ENCODE assay signal across 13 mouse cellular contexts in genomic region chr1:127555822-127556485, GRCm38 (mm10).
DNase-seq lines count a peak whose midpoint lies in the region; ATAC-seq lines count a peak whose summit lies in the region.
"Had no signal": no experiment of that assay in that cellular context is flagged by ENCODE, and none has a peak within 500 bp of the region (broad histone marks: within the 10 kb centered on the region; RNA-seq: fewer than 3 reads in every experiment).

No protein-coding gene starts in this region.

- peaks cover 7% of the 10 kb centered on the region; the same call in 1 of the 2 replicates for H3K9me3 ChIP-seq in forebrain, embryonic 10.5 days
- H3K9me3 ChIP-seq in hindbrain, embryonic 14.5 days (ENCODE audit: control insufficient read depth, low read length), result no peaks in the 10 kb centered on the region
- peaks cover 5% of the 10 kb centered on the region; the same call in 1 of the 2 replicates for H3K9me3 ChIP-seq in midbrain, embryonic 13.5 days
- H3K9me3 ChIP-seq: liver, embryonic 12.5 days had no signal

- 0 out of 2 replicates have a peak, but pooled peaks cover 3% of the 10 kb centered on the region for H3K36me3 ChIP-seq in forebrain, embryonic 10.5 days (replicated peaks)
- no peaks in the 10 kb centered on the region for H3K36me3 ChIP-seq in hindbrain, embryonic 14.5 days (replicated peaks; ENCODE audit: control insufficient read depth, insufficient read depth)
- 0 out of 2 replicates have a peak, but pooled peaks cover 2% of the 10 kb centered on the region for H3K36me3 ChIP-seq in midbrain, embryonic 13.5 days
- H3K36me3 ChIP-seq: liver, embryonic 12.5 days had no signal

- H3K4me1 ChIP-seq in forebrain, embryonic 10.5 days, result peaks cover 16% of the 10 kb centered on the region; the same call in 1 of the 2 replicates
- peaks cover 11% of the 10 kb centered on the region; the same call in 1 of the 2 replicates for H3K4me1 ChIP-seq in hindbrain, embryonic 14.5 days (replicated peaks; ENCODE audit: control insufficient read depth, insufficient read depth, low read length)
- peaks cover 16% of the 10 kb centered on the region for H3K4me1 ChIP-seq in midbrain, embryonic 13.5 days (replicated peaks)
- H3K4me1 ChIP-seq: liver, embryonic 12.5 days had no signal

- H3K4me2 ChIP-seq in hindbrain, embryonic 14.5 days (replicated peaks), result no peak overlapping the region
- H3K4me2 ChIP-seq in midbrain, embryonic 13.5 days (replicated peaks), result no peak overlapping the region
- H3K4me2 ChIP-seq: liver, embryonic 12.5 days had no signal

- intact Hi-C loops in left cerebral cortex, postnatal 36 days (cut with DNase I), result no loop called here

- peak; percentile 44 for DNase-seq in embryo, embryonic 10 days (ENCODE audit: low spot score)
- no peak for DNase-seq in forebrain, embryonic 10.5 days (ENCODE audit: extremely low spot score, low spot score)
- DNase-seq in hindbrain, embryonic 14.5 days (ENCODE audit: low spot score), result peak; percentile 29
- DNase-seq in adrenal gland, postnatal 25 days, result no peak
- no peak for DNase-seq in adrenal gland, adult (ENCODE audit: inconsistent age in 2 of 2, low spot score in 1 of 2)
- no peak for DNase-seq in urinary bladder, postnatal 36 days (ENCODE audit: low spot score in 2 of 2)
- no peak for DNase-seq in left cerebral cortex, postnatal 36 days (ENCODE audit: low spot score in 2 of 2)
- DNase-seq: cerebellum, postnatal 14 days; kidney, adult 18-20 months had no signal

- no peak overlapping the region for H3K9ac ChIP-seq in hindbrain, embryonic 14.5 days
- H3K9ac ChIP-seq in midbrain, embryonic 13.5 days (replicated peaks), result no peak overlapping the region
- H3K9ac ChIP-seq: liver, embryonic 12.5 days had no signal

- H3K27ac ChIP-seq in forebrain, embryonic 10.5 days, result peak overlapping the region; percentile 71
- peak overlapping the region; percentile 83 for H3K27ac ChIP-seq in hindbrain, embryonic 14.5 days
- peak overlapping the region; percentile 84 for H3K27ac ChIP-seq in midbrain, embryonic 13.5 days
- H3K27ac ChIP-seq: liver, embryonic 12.5 days; macrophage had no signal

- peak; percentile 84 for ATAC-seq in hindbrain, embryonic 14.5 days (ENCODE audit: low FRiP score)
- peak; percentile 95 for ATAC-seq in midbrain, embryonic 13.5 days
- ATAC-seq: liver, embryonic 12.5 days had no signal

- no peaks in the 10 kb centered on the region for H3K27me3 ChIP-seq in forebrain, embryonic 10.5 days (ENCODE audit: poor library complexity, severe bottlenecking)
- no peaks in the 10 kb centered on the region for H3K27me3 ChIP-seq in hindbrain, embryonic 14.5 days (ENCODE audit: control insufficient read depth, insufficient read depth, low read length)
- H3K27me3 ChIP-seq in midbrain, embryonic 13.5 days, result no peaks in the 10 kb centered on the region
- H3K27me3 ChIP-seq: liver, embryonic 12.5 days had no signal

- 79% methylated on average over 6 of the region's 6 CpGs for WGBS in forebrain, embryonic 10.5 days
- WGBS in hindbrain, embryonic 14.5 days, result 19% methylated on average over 6 of the region's 6 CpGs
- 39% methylated on average over 6 of the region's 6 CpGs for WGBS in midbrain, embryonic 13.5 days

- H3K4me3 ChIP-seq in forebrain, embryonic 10.5 days, result no peak overlapping the region
- no peak overlapping the region for H3K4me3 ChIP-seq in hindbrain, embryonic 14.5 days (replicated peaks; ENCODE audit: low read length)
- no peak overlapping the region for H3K4me3 ChIP-seq in midbrain, embryonic 13.5 days (replicated peaks)
- H3K4me3 ChIP-seq: erythroblast, embryonic 14.5 days; liver, embryonic 12.5 days had no signal

Comparison
In these comparisons a context has a peak if more than half of its experiments do, and no peak if none do; other contexts are left out.
1. DNase-seq: peak in embryo, embryonic 10 days (single experiment) and hindbrain, embryonic 14.5 days (single experiment); none in forebrain, embryonic 10.5 days (single experiment), adrenal gland, postnatal 25 days (single experiment), adrenal gland, adult (0 of 2), urinary bladder, postnatal 36 days (0 of 2) and left cerebral cortex, postnatal 36 days (0 of 2).
2. Peak in every context shown above with its lines, with median percentiles within 50 percentile points of each other: H3K27ac ChIP-seq.